Mouse (Mus musculus) midbrain, embryonic 10.5 days (tissue): Measurements from ENCODE around the gene Plcb4. TPM values are rescaled to one million over a fixed set of nuclear protein-coding genes. Genes with fewer than 3 reads are reported as not detected.

Source experiments
- DNase-seq: peaks from one replicate; pipeline ENCODE4 v3.0.0-alpha.2; 2017; ENCODE audit warnings: low spot score
- H3K27ac ChIP-seq: fragments of 300-500 bp; sonication (generic); replicated peaks from 2 replicates; pipeline ENCODE4 v1.5.1; 2016; ENCODE audit warnings: mild to moderate bottlenecking
- H3K27me3 ChIP-seq: fragments of 300-500 bp; sonication (generic); 2 replicates; pipeline ENCODE4 v1.6.1; 2016; ENCODE audit warnings: low read depth, mild to moderate bottlenecking; ENCODE audit not compliant: poor library complexity, severe bottlenecking
- H3K36me3 ChIP-seq: fragments of 300-500 bp; sonication (generic); 2 replicates; pipeline ENCODE4 v1.6.1; 2016; ENCODE audit warnings: mild to moderate bottlenecking, moderate library complexity
- H3K4me1 ChIP-seq: fragments of 300-500 bp; sonication (generic); 2 replicates; pipeline ENCODE4 v1.6.1; 2016
- H3K4me3 ChIP-seq: fragments of 300-500 bp; sonication (generic); 2 replicates; pipeline ENCODE4 v1.5.1; 2016; ENCODE audit warnings: mild to moderate bottlenecking, moderate library complexity
- H3K9me3 ChIP-seq: fragments of 300-500 bp; sonication (generic); replicated peaks from 2 replicates; pipeline ENCODE4 v1.6.1; 2016; ENCODE audit warnings: mild to moderate bottlenecking
- WGBS: fragments of 180-500 bp; shearing (Covaris S2); methylation state at CpG from one replicate; pipeline ENCODE4 v1.1.7; 2016; 5-methylcytosine and 5-hydroxymethylcytosine counted together
- polyA plus RNA-seq: library from polyadenylated mRNA; unstranded; fragments of >200 nt; fragmentation: Nextera tagmentation; extraction: Ambion mirVana; gene quantifications from 2 replicates; pipeline ENCODE4 v1.2.1, GENCODE M21; 2016

Plcb4 gene
- polyA plus RNA-seq, 1 experiment from 2014 or later, result 17.5 TPM

- no peak for DNase-seq
- 78% methylated on average over 2 of the region's 2 CpGs for WGBS
- H3K36me3 ChIP-seq, result no peaks in the 10 kb centered on the region
- no peaks in the 10 kb centered on the region for H3K27me3 ChIP-seq
- no peaks in the 10 kb centered on the region for H3K4me1 ChIP-seq
- H3K4me3 ChIP-seq, result no peak overlapping the region
- H3K27ac ChIP-seq, result no peak overlapping the region
- no peaks in the 10 kb centered on the region for H3K9me3 ChIP-seq
Observed at GRCm38 (mm10) chr2:135820691-135821090, 161.9 kb downstream of the Plcb4 start.

- Histone ChIP-seq H3K4me3 (no peak overlapping the region), H3K4me1 (no peaks in the 10 kb centered on the region), H3K36me3 (no peaks in the 10 kb centered on the region), H3K27me3 (no peaks in the 10 kb centered on the region), H3K27ac (no peak overlapping the region), H3K9me3 (no peaks in the 10 kb centered on the region)
- 84% methylated on average over 1 of the region's 1 CpGs for WGBS
- no peak for DNase-seq
Observed at GRCm38 (mm10) chr2:135823690-135824089, 164.9 kb downstream of the Plcb4 start.

- no peak for DNase-seq
- 96% methylated on average over 1 of the region's 1 CpGs for WGBS
- Histone ChIP-seq H3K27ac (no peak overlapping the region), H3K36me3 (no peaks in the 10 kb centered on the region), H3K4me1 (no peaks in the 10 kb centered on the region), H3K4me3 (no peak overlapping the region), H3K9me3 (no peaks in the 10 kb centered on the region), H3K27me3 (no peaks in the 10 kb centered on the region)
Observed at GRCm38 (mm10) chr2:135824757-135825156, 165.9 kb downstream of the Plcb4 start.

GRCm38 (mm10) chr2:135825645-135826044 is 166.8 kb downstream of the Plcb4 start:
- DNase-seq, result no peak
- no peaks in the 10 kb centered on the region for H3K36me3 ChIP-seq
- H3K27me3 ChIP-seq, result no peaks in the 10 kb centered on the region
- H3K4me1 ChIP-seq, result no peaks in the 10 kb centered on the region
- no peak overlapping the region for H3K27ac ChIP-seq
- H3K9me3 ChIP-seq, result no peaks in the 10 kb centered on the region
- WGBS, result 94% methylated on average over 2 of the region's 2 CpGs
- no peak overlapping the region for H3K4me3 ChIP-seq

GRCm38 (mm10) chr2:135826616-135827360 is 168.0 kb downstream of the Plcb4 start:
- WGBS, result 90% methylated on average over 3 of the region's 3 CpGs
- no peak for DNase-seq
- Histone ChIP-seq H3K27ac (no peak overlapping the region), H3K36me3 (no peaks in the 10 kb centered on the region), H3K4me1 (no peaks in the 10 kb centered on the region), H3K9me3 (no peaks in the 10 kb centered on the region), H3K4me3 (no peak overlapping the region), H3K27me3 (no peaks in the 10 kb centered on the region)

- Histone ChIP-seq H3K9me3 (no peaks in the 10 kb centered on the region), H3K4me3 (no peak overlapping the region), H3K36me3 (no peaks in the 10 kb centered on the region), H3K4me1 (no peaks in the 10 kb centered on the region), H3K27me3 (no peaks in the 10 kb centered on the region), H3K27ac (no peak overlapping the region)
- 77% methylated on average over 2 of the region's 2 CpGs for WGBS
- DNase-seq, result no peak
Observed at GRCm38 (mm10) chr2:135828446-135828845, 169.6 kb downstream of the Plcb4 start.

GRCm38 (mm10) chr2:135833743-135834142 is 174.9 kb downstream of the Plcb4 start:
- Histone ChIP-seq H3K36me3 (no peaks in the 10 kb centered on the region), H3K4me1 (no peaks in the 10 kb centered on the region), H3K9me3 (no peaks in the 10 kb centered on the region), H3K4me3 (no peak overlapping the region), H3K27me3 (no peaks in the 10 kb centered on the region), H3K27ac (no peak overlapping the region)
- no peak for DNase-seq
- 99% methylated on average over 3 of the region's 3 CpGs for WGBS

- H3K27me3 ChIP-seq, result no peaks in the 10 kb centered on the region
- no peaks in the 10 kb centered on the region for H3K4me1 ChIP-seq
- no peak overlapping the region for H3K4me3 ChIP-seq
- no peaks in the 10 kb centered on the region for H3K36me3 ChIP-seq
- DNase-seq, result no peak
- 89% methylated on average over 2 of the region's 2 CpGs for WGBS
- no peaks in the 10 kb centered on the region for H3K9me3 ChIP-seq
- H3K27ac ChIP-seq, result no peak overlapping the region
Observed at GRCm38 (mm10) chr2:135834435-135834834, 175.6 kb downstream of the Plcb4 start.

GRCm38 (mm10) chr2:135835911-135836310 is 177.1 kb downstream of the Plcb4 start:
- Histone ChIP-seq H3K36me3 (no peaks in the 10 kb centered on the region), H3K27ac (no peak overlapping the region), H3K4me3 (no peak overlapping the region), H3K27me3 (no peaks in the 10 kb centered on the region), H3K4me1 (no peaks in the 10 kb centered on the region), H3K9me3 (no peaks in the 10 kb centered on the region)
- DNase-seq, result no peak
- 86% methylated on average over 5 of the region's 5 CpGs for WGBS

- DNase-seq, result no peak
- no peaks in the 10 kb centered on the region for H3K27me3 ChIP-seq
- 87% methylated on average over 3 of the region's 3 CpGs for WGBS
- no peaks in the 10 kb centered on the region for H3K4me1 ChIP-seq
- no peak overlapping the region for H3K4me3 ChIP-seq
- no peaks in the 10 kb centered on the region for H3K36me3 ChIP-seq
- no peaks in the 10 kb centered on the region for H3K9me3 ChIP-seq
- H3K27ac ChIP-seq, result no peak overlapping the region
Observed at GRCm38 (mm10) chr2:135836426-135836825, 177.6 kb downstream of the Plcb4 start.

GRCm38 (mm10) chr2:135837730-135838129 is 178.9 kb downstream of the Plcb4 start:
- Histone ChIP-seq H3K27me3 (no peaks in the 10 kb centered on the region), H3K27ac (no peak overlapping the region), H3K36me3 (no peaks in the 10 kb centered on the region), H3K9me3 (no peaks in the 10 kb centered on the region), H3K4me3 (no peak overlapping the region), H3K4me1 (no peaks in the 10 kb centered on the region)
- no peak for DNase-seq
- WGBS, result 88% methylated on average over 1 of the region's 1 CpGs

GRCm38 (mm10) chr2:135838135-135838534 is 179.3 kb downstream of the Plcb4 start:
- Histone ChIP-seq H3K27ac (no peak overlapping the region), H3K4me1 (no peaks in the 10 kb centered on the region), H3K4me3 (no peak overlapping the region), H3K36me3 (no peaks in the 10 kb centered on the region), H3K9me3 (no peaks in the 10 kb centered on the region), H3K27me3 (no peaks in the 10 kb centered on the region)
- DNase-seq, result no peak

GRCm38 (mm10) chr2:135838651-135839286 is 180.0 kb downstream of the Plcb4 start:
- Histone ChIP-seq H3K36me3 (no peaks in the 10 kb centered on the region), H3K4me3 (no peak overlapping the region), H3K9me3 (no peaks in the 10 kb centered on the region), H3K27me3 (no peaks in the 10 kb centered on the region), H3K27ac (no peak overlapping the region), H3K4me1 (no peaks in the 10 kb centered on the region)
- WGBS, result 86% methylated on average over 8 of the region's 8 CpGs
- DNase-seq, result no peak
